Mouse (Mus musculus) brain, embryonic 14.5 days (tissue): ENCODE data around the gene Ascl2. TPM values are rescaled to one million over a fixed set of nuclear protein-coding genes. Genes with fewer than 3 reads are reported as not detected.

Experiments used
- DNase-seq: peaks from one replicate; pipeline ENCODE4 v3.0.0-alpha.2; 2011; ENCODE audit warnings: low read depth
- CTCF ChIP-seq: fragments of 200-500 bp; IDR thresholded peaks from 2 replicates; pipeline ENCODE4 v1.5.1; 2012; ENCODE audit warnings: inconsistent platforms, mild to moderate bottlenecking, moderate library complexity, borderline replicate concordance; ENCODE audit not compliant: insufficient read depth, insufficient read length; ENCODE audit errors: extremely low read depth
- POLR2A ChIP-seq: fragments of 200-500 bp; IDR thresholded peaks from 2 replicates; pipeline ENCODE4 v1.6.1; 2012; ENCODE audit warnings: mild to moderate bottlenecking, inconsistent platforms, borderline replicate concordance; ENCODE audit not compliant: poor library complexity, insufficient read depth, insufficient read length, severe bottlenecking; ENCODE audit errors: extremely low read depth
- polyA plus RNA-seq: library from polyadenylated mRNA; depleted of rRNA; stranded (reverse); fragments of >200 nt; gene quantifications from 2 replicates; pipeline ENCODE4 v1.2.3, GENCODE M21; 2012

Ascl2 gene
- polyA plus RNA-seq, 1 experiment: 0.72 TPM

GRCm38 (mm10) chr7:142995630-142996338 is 26.7 kb upstream of the Ascl2 start:
- no peak for DNase-seq
- TF ChIP-seq CTCF (no peak), POLR2A (no peak)

- no peak for TF ChIP-seq POLR2A
- TF ChIP-seq CTCF: no peak
- DNase-seq: no peak
Measured at GRCm38 (mm10) chr7:142995004-142995403, 25.9 kb upstream of the Ascl2 start.

- TF ChIP-seq CTCF: no peak
- TF ChIP-seq POLR2A: no peak
- DNase-seq: no peak
Measured at GRCm38 (mm10) chr7:142987718-142988117, 18.7 kb upstream of the Ascl2 start.

- TF ChIP-seq POLR2A (no peak), CTCF (no peak)
- no peak for DNase-seq
Measured at GRCm38 (mm10) chr7:142985146-142985545, 16.1 kb upstream of the Ascl2 start.

- no peak for TF ChIP-seq POLR2A
- no peak for TF ChIP-seq CTCF
Measured at GRCm38 (mm10) chr7:142981908-142982307, 12.8 kb upstream of the Ascl2 start.

GRCm38 (mm10) chr7:142967884-142968808 is 918 bp downstream of the Ascl2 start:
- TF ChIP-seq POLR2A (no peak), CTCF (peak; percentile 28; the same call in 1 of the 2 replicates)
- DNase-seq: peak; percentile 93

More at GRCm38 (mm10) chr7:142981908-142982307, 12.8 kb upstream of the Ascl2 start:
- DNase-seq: no peak

GRCm38 (mm10) chr7:142967414-142967883 is 1.6 kb downstream of the Ascl2 start:
- no peak for TF ChIP-seq POLR2A
- no peak for TF ChIP-seq CTCF
- peak; percentile 17 for DNase-seq

GRCm38 (mm10) chr7:142959752-142960151 is 9.3 kb downstream of the Ascl2 start:
- peak; percentile 4 for DNase-seq
- TF ChIP-seq POLR2A (no peak), CTCF (no peak)

GRCm38 (mm10) chr7:142958817-142959216 is 10.2 kb downstream of the Ascl2 start:
- no peak for DNase-seq
- TF ChIP-seq CTCF (no peak), POLR2A (no peak)

- TF ChIP-seq POLR2A: no peak
- no peak for TF ChIP-seq CTCF
- DNase-seq: no peak
Measured at GRCm38 (mm10) chr7:142956018-142956417, 13.0 kb downstream of the Ascl2 start.

- no peak for TF ChIP-seq CTCF
- DNase-seq: no peak
Measured at GRCm38 (mm10) chr7:142949568-142949967, 19.5 kb downstream of the Ascl2 start.

GRCm38 (mm10) chr7:142937631-142938030 is 31.4 kb downstream of the Ascl2 start:
- DNase-seq: peak; percentile 6
- TF ChIP-seq CTCF (no peak), POLR2A (no peak)

GRCm38 (mm10) chr7:142935708-142936107 is 33.4 kb downstream of the Ascl2 start:
- TF ChIP-seq POLR2A (no peak), CTCF (no peak)
- no peak for DNase-seq
